Mouse (Mus musculus): ENCODE measurements around the gene Arap2.

Arap2 gene

DNA sequence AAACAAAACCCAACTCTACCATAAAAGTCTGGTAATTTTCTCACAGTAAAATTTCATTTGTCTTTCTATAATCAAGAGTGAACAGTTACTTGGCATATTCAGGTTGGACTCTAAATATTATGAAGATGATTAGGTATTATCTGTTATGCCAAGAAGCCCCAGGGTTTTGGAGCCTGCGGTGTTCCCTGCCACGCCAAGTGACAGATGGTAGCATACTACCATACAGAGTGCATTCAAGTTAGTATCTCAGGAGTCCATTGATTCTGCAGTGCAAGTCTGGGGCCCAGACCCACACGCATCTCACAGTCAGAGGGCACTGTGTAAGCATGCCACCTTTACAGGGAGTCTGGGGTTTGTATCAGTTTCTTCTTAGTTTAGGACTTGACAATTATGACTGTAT lies 129.6 kb downstream of the Arap2 start:
- no peak for DNase-seq (ENCODE audit: low spot score in 2 of 2)

DNA sequence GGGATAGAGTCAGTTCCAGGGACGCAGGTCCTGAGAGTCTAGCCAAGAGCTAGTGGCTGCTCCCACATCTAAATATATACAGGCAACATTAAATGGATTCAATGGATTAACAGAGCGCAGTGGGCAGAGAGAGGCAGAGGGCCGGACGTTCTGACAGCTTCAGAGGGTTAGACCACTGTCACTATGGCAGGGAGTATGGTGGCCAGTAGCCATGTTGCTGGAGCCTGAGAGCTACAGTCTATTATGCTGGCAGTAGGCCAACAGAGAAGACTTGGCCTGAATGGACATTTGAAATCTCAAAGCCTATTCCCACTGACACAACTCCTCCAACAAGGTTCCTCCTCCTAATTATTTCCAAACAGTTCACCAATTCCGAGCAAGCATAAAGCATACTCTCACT lies 137.1 kb downstream of the Arap2 start:
- DNase-seq (ENCODE audit: low spot score in 2 of 2) = no peak

DNA sequence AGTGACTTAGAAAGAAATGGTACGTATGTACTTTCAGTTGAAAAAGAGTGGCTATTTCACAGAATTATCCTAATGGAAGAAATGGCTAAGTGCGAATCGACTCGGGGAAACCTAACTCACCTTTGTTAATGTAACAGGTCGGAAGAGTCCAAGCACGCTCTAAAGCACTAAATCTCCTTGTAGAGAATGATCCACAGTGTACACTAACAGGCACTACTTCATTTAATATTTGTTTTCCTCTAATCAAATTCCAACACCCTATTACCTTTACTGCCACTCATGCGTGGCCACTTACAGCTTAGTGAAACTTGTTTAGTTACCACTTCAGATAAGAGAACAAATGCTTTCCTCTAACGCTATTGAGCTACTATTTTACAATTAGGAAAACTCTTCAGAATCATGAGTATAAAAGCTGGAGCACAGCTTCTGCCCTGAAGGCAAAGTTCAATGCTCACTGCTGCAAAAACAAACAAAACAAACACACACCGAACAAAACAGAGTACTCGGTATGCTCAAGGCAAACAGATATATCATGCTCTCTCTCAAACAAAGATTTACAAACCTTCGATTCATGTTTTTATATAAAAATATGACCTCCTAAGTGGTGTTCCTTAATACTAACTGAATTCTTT lies 143.0 kb downstream of the Arap2 start:
- no peak for DNase-seq (ENCODE audit: low spot score in 2 of 2)

GRCm38 (mm10) chr5:62618286-62618685 lies 147.7 kb downstream of the Arap2 start:
- no peak for DNase-seq (ENCODE audit: low spot score in 2 of 2)

- no peak for DNase-seq (ENCODE audit: low spot score in 2 of 2)
Observed at GRCm38 (mm10) chr5:62611990-62612389, 154.0 kb downstream of the Arap2 start.

GRCm38 (mm10) chr5:62587348-62587747 lies 178.6 kb downstream of the Arap2 start:
- no peak for DNase-seq (ENCODE audit: low spot score in 2 of 2)

- no peak for DNase-seq (ENCODE audit: low spot score in 2 of 2)
Observed at GRCm38 (mm10) chr5:62582643-62583042, 183.3 kb downstream of the Arap2 start.

DNA sequence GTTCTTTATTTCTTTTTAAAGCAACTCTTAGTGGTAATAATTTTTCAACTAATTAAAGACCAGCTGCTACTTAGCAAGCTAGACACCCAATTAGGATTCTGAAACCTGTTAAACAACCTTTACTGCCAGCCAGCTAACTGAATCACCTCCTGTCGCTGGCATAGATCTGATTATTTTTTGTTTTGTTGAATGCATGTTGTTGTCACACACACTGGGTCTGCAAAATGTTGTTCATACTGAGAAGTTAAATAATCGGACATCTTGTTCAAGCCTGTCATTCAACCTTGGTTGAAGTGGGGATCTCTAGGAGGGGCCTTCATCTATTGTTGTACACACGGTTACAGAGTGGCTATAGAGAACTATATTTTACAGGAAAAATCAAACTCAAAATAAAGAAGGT lies 184.3 kb downstream of the Arap2 start:
- DNase-seq (ENCODE audit: low spot score in 2 of 2) = no peak

DNA sequence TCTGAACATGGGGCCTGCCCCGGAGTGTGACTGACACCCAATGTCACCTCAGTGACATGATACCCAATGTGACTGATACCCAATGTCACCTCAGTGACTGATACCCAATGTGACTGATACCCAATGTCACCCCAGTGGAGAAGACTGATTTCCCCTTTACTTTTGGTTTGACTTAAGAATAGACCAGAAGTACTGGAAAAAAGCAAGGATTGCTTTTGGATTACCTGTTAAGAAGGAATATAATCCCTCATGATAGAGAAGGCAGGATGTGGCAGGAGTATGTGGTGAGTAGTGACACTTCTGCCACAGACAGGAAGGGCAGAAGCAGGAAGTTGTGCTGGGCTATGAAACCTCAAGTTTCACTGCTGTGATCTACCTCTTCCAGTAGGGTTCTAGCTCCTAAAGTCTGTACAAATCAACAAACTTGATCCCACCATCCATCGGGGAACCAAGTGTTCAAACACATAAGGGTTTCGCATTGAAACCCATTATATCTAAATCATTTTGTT lies 191.6 kb downstream of the Arap2 start:
- no peak for DNase-seq (ENCODE audit: low spot score in 2 of 2)
